Mouse (Mus musculus) intestine, embryonic 14.5 days (tissue): ENCODE measurements around the gene Bcan. TPM values are rescaled to one million over a fixed set of nuclear protein-coding genes. Genes with fewer than 3 reads are reported as not detected.

Experiments used
- ATAC-seq: fragments of 200-750 bp; cut with Nextera tagmentation; replicated peaks from 2 replicates; pipeline ENCODE4 v1.8.0; 2017; ENCODE audit warnings: low read depth, moderate number of reproducible peaks, moderate TSS enrichment, moderate library complexity; ENCODE audit not compliant: low FRiP score, low TSS enrichment
- DNase-seq: peaks from one replicate; pipeline ENCODE4 v3.0.0-alpha.2; 2018; ENCODE audit warnings: low spot score
- H3K27ac ChIP-seq: fragments of 300-500 bp; sonication (generic); 2 replicates; pipeline ENCODE4 v1.5.1; 2014; ENCODE audit warnings: low read depth, mild to moderate bottlenecking, control low read depth
- H3K27me3 ChIP-seq: fragments of 300-500 bp; sonication (generic); replicated peaks from 2 replicates; pipeline ENCODE4 v1.6.1; 2014; ENCODE audit warnings: low read length, control low read depth; ENCODE audit not compliant: control insufficient read depth, insufficient read depth
- H3K36me3 ChIP-seq: fragments of 300-500 bp; sonication (generic); 2 replicates; pipeline ENCODE4 v1.6.1; 2014; ENCODE audit warnings: low read length, control low read depth; ENCODE audit not compliant: control insufficient read depth, insufficient read depth
- H3K4me1 ChIP-seq: fragments of 300-500 bp; sonication (generic); replicated peaks from 2 replicates; pipeline ENCODE4 v1.6.1; 2014; ENCODE audit warnings: low read length, control low read depth, mixed read lengths; ENCODE audit not compliant: control insufficient read depth, insufficient read depth
- H3K4me2 ChIP-seq: fragments of 300-500 bp; sonication (generic); 2 replicates; pipeline ENCODE4 v1.6.1; 2014; ENCODE audit warnings: low read length
- H3K4me3 ChIP-seq: fragments of 300-500 bp; sonication (generic); 2 replicates; pipeline ENCODE4 v1.5.1; 2014; ENCODE audit warnings: low read depth, low read length, control low read depth, mixed read lengths
- H3K9ac ChIP-seq: fragments of 300-500 bp; sonication (generic); 2 replicates; pipeline ENCODE4 v1.6.1; 2014; ENCODE audit warnings: mild to moderate bottlenecking, low read length
- H3K9me3 ChIP-seq: fragments of 300-500 bp; sonication (generic); 2 replicates; pipeline ENCODE4 v1.6.1; 2016; ENCODE audit warnings: low read length, control low read depth; ENCODE audit not compliant: control insufficient read depth
- WGBS: fragments of 180-500 bp; shearing (Covaris S2); extraction: QIAGEN DNeasy Blood & Tissue Kit; methylation state at CpG from one replicate; pipeline ENCODE4 v1.1.7; 2014; 5-methylcytosine and 5-hydroxymethylcytosine counted together
- polyA plus RNA-seq: library from polyadenylated mRNA; unstranded; fragments of >200 nt; fragmentation: Nextera tagmentation; extraction: Ambion mirVana; gene quantifications from 2 replicates; pipeline ENCODE4 v1.2.1, GENCODE M21; 2014

Gene Bcan
- polyA plus RNA-seq, 1 experiment from 2014 or later, result 0.73 TPM

DNA sequence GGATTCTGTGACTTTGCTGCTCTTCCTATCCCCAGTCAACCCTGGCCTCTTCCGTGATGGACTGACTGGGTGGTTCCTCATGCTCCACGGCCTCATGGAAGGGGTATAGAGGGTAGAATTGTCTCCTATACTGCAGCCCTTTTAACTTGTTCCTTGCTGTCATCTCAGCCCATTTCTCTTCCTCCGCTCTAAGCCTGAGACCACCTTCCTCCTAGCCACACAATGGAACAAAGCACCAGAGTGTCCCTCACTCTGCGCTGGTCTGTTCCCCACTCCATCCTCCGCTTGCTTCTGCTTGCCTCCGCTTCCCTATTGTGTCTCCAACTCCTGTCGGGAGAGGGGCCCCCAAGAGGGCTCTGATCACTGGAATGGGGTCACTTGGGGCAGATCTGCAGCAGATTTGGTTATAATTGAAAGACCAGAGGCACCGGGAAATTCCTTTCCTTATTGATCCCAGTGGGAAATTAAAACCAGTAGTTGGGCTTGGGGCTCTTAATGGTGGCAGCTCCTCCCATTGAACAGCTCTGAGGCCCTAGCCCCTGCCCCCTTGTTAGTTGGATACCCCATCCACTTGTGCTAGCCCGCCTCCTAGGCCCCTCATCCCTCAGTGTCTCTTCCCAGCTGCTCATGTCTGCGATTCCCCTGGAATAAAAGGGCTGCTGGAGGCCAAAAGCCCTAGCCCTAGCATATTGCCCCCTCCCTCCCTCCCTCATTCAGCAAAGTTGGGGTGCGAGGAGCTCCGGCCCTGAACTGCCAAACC is 54.1 kb downstream of the Bcan start:
- H3K27ac ChIP-seq, result no peak overlapping the region
- no peak overlapping the region for H3K4me2 ChIP-seq
- ATAC-seq, result no peak
- H3K9ac ChIP-seq, result no peak overlapping the region
- peaks cover 27% of the 10 kb centered on the region for H3K27me3 ChIP-seq
- WGBS, result 42% methylated on average over 12 of the region's 12 CpGs
- H3K9me3 ChIP-seq, result no peaks in the 10 kb centered on the region
- no peak for DNase-seq
- peaks cover 18% of the 10 kb centered on the region for H3K36me3 ChIP-seq
- H3K4me1 ChIP-seq, result peaks cover 37% of the 10 kb centered on the region
- H3K4me3 ChIP-seq, result no peak overlapping the region

DNA sequence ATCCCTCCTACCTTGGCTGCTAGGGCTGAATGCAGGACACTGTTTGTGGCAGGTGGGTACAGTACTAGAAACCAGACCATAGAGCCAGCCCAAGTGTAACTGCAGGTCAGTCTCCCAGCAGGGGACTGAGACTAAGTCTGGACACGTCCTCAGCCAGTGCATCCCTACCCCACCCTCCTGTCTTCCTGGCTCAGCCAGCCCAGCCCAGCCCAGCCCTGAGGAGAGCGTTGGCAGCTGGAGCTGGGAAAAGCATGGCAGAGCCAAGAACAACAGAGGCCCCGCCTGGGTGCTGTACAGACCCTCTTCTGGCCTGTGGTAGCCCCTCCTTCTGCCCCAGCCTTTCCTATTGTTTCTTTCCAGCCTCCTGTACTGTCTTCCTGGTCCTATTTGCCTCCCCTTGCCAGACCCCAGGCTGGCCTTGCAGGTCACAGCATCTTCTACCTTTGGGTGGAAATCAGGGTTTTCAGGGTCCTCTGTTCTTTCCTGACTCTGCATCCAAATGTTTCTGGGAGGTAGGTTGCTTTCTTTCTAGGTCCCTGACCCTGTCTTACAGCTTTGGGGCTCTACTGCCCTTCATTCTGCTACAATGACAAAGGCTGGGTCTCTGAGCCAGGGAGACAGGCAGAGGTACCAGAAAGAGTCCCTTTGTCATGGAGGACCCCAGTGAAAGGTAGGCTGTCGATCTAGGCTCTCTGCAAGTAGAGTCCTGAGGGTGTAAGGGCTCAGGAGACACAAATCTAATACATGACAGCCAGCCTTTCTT is 55.0 kb downstream of the Bcan start:
- Histone ChIP-seq H3K27ac (no peak overlapping the region), H3K27me3 (peaks cover 21% of the 10 kb centered on the region), H3K36me3 (peaks cover 27% of the 10 kb centered on the region), H3K4me1 (peaks cover 34% of the 10 kb centered on the region), H3K4me3 (no peak overlapping the region), H3K9me3 (no peaks in the 10 kb centered on the region), H3K9ac (no peak overlapping the region), H3K4me2 (no peak overlapping the region)
- DNase-seq (no peak), ATAC-seq (no peak)
- WGBS, result 40% methylated on average over 4 of the region's 4 CpGs

GRCm38 (mm10) chr3:87943586-87943985 is 56.4 kb downstream of the Bcan start:
- Histone ChIP-seq H3K9ac (no peak overlapping the region), H3K36me3 (peaks cover 42% of the 10 kb centered on the region), H3K4me2 (no peak overlapping the region), H3K27me3 (peaks cover 9% of the 10 kb centered on the region), H3K27ac (no peak overlapping the region), H3K4me3 (no peak overlapping the region), H3K9me3 (no peaks in the 10 kb centered on the region), H3K4me1 (peaks cover 22% of the 10 kb centered on the region)
- ATAC-seq (no peak), DNase-seq (no peak)
- 69% methylated on average over 7 of the region's 7 CpGs for WGBS

- Histone ChIP-seq H3K36me3 (peaks cover 53% of the 10 kb centered on the region), H3K4me3 (no peak overlapping the region), H3K9ac (no peak overlapping the region), H3K4me1 (peaks cover 13% of the 10 kb centered on the region), H3K4me2 (no peak overlapping the region), H3K9me3 (no peaks in the 10 kb centered on the region), H3K27me3 (no peaks in the 10 kb centered on the region), H3K27ac (no peak overlapping the region)
- DNase-seq (no peak), ATAC-seq (no peak)
- WGBS, result 92% methylated on average over 2 of the region's 2 CpGs
Observed at GRCm38 (mm10) chr3:87942471-87942870, 57.6 kb downstream of the Bcan start.

- H3K4me2 ChIP-seq, result no peak overlapping the region
- ATAC-seq (no peak), DNase-seq (no peak)
- no peaks in the 10 kb centered on the region for H3K9me3 ChIP-seq
- WGBS, result 69% methylated on average over 5 of the region's 5 CpGs
- H3K27ac ChIP-seq, result no peak overlapping the region
- no peak overlapping the region for H3K9ac ChIP-seq
- peaks cover 69% of the 10 kb centered on the region for H3K36me3 ChIP-seq
- H3K4me1 ChIP-seq, result peaks cover 5% of the 10 kb centered on the region; the same call in 1 of the 2 replicates
- H3K4me3 ChIP-seq, result no peak overlapping the region
- H3K27me3 ChIP-seq, result no peaks in the 10 kb centered on the region
Observed at GRCm38 (mm10) chr3:87940611-87941010, 59.4 kb downstream of the Bcan start.

Other genes with a start within 250 kb of the Bcan start
- gene Ntrk1, start 205.1 kb downstream of the Bcan start, polyA plus RNA-seq, result 1.0 and 1.3 TPM in 2 replicates
- gene Insrr, start 203.3 kb downstream of the Bcan start, polyA plus RNA-seq, result 0.32 and 0.72 TPM in 2 replicates
- 28.4 and 31.7 TPM in 2 replicates for gene Pear1, start 175.9 kb downstream of the Bcan start, polyA plus RNA-seq
- gene Sh2d2a, start 153.5 kb downstream of the Bcan start, polyA plus RNA-seq, result 0.16 and 0.28 TPM in 2 replicates
- gene Prcc, start 114.6 kb downstream of the Bcan start, polyA plus RNA-seq, result 14.3 and 14.7 TPM in 2 replicates
- 167 and 246 TPM in 2 replicates for gene Hdgf, start 93.9 kb downstream of the Bcan start, polyA plus RNA-seq
- 73.3 and 74.2 TPM in 2 replicates for gene Mrpl24, start 80.7 kb downstream of the Bcan start, polyA plus RNA-seq
- 32.8 and 35.9 TPM in 2 replicates for gene Isg20l2, start 69.9 kb downstream of the Bcan start, polyA plus RNA-seq
- gene Rrnad1, start 69.5 kb downstream of the Bcan start, polyA plus RNA-seq, result 17.9 and 21.8 TPM in 2 replicates
- gene Crabp2, start 51.6 kb downstream of the Bcan start, polyA plus RNA-seq, result 9.7 and 14.4 TPM in 2 replicates
- 11.9 and 13.4 TPM in 2 replicates for gene Nes, start 29.2 kb downstream of the Bcan start, polyA plus RNA-seq
- 0.13 TPM in 1 of 2 replicates, not detected in the other for gene Hapln2, start 27.4 kb upstream of the Bcan start, polyA plus RNA-seq
- gene Gpatch4, start 42.9 kb upstream of the Bcan start, polyA plus RNA-seq, result 41.1 and 45.5 TPM in 2 replicates
- gene Naxe, start 58.3 kb upstream of the Bcan start, polyA plus RNA-seq, result 169 and 170 TPM in 2 replicates
- not detected in 2 replicates for gene Ttc24, start 78.1 kb upstream of the Bcan start, polyA plus RNA-seq
- gene Iqgap3, start 81.7 kb upstream of the Bcan start, polyA plus RNA-seq, result 23.8 and 24.0 TPM in 2 replicates
- gene Mef2d, start 142.1 kb upstream of the Bcan start, polyA plus RNA-seq, result 23.4 and 23.8 TPM in 2 replicates